Mouse (Mus musculus): ENCODE measurements around the gene Taf9.

The Taf9 gene

DNA sequence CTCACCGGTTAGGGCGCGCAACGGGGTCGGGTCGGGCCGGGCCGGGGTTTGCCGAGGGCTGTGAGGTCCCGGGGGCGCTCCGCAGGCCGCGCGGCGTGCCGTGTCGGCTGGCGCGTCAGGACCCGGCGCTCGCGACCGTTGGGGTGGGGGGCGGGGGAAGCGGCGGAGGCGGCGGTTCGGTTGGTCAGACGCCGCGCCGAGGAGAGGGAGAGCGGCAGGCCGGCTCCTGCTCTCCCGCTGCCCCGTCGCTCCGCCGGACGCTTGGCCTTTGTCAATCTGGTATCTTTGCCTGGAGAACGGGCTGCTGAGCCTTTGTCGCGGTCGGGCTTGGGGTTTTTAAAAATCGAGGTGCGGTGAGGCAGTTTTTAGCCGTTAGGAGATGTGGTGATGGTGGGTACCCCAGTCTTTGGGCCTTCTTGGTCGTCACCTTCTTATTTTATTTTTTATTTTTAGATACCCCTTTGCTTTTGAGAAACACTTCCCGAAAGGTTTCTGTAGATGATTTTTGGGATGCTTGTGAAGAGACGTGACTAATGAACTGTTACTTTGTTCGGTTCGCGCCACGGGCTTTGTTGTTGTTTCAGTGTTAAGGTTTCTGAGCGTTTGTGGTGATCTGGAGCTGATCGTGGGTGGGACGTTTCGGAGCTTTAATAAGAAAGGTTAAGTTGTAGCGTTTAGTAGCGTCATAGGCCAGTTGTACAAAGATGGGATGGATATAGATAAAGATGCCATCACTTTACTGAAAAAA, at the start of gene Taf9:
Gene Taf9, plus strand, starts transcription at position 141 of the 748 bp plus-strand sequence.
- no peak for DNase-seq (ENCODE audit: low spot score)

DNA sequence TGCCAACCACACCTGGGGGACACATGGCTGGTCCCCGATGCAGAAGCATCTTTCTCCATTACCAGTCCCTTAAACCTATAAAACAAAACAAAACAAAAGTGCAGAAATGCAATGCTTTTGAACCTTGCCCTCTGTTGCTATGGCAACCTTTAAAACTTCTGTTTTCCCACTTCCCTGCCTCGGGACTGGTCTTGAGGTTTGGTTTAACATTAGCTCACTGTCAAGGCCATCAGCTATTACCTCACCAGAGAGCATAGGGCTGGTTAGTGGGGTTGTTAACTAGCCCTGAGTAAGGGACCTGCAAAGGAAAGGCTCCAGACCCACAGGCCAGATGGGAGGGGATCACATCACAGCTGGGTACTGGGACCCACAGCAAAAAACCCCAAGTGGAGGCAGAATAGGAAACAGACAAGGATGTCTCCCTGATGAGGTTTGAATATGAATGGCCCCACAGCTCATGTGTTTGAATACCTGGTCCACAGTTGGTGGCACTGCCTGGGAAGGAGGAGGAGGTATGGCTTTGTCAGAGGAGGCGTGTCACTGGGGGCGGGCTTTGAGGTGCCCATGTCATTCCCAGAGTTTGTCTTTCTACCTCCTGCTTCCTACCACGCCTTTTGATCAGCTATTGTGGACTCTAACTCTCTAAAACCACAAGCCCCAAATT, 49.0 kb upstream of the Taf9 start:
- peak; percentile 83 for DNase-seq (ENCODE audit: low spot score)

DNA sequence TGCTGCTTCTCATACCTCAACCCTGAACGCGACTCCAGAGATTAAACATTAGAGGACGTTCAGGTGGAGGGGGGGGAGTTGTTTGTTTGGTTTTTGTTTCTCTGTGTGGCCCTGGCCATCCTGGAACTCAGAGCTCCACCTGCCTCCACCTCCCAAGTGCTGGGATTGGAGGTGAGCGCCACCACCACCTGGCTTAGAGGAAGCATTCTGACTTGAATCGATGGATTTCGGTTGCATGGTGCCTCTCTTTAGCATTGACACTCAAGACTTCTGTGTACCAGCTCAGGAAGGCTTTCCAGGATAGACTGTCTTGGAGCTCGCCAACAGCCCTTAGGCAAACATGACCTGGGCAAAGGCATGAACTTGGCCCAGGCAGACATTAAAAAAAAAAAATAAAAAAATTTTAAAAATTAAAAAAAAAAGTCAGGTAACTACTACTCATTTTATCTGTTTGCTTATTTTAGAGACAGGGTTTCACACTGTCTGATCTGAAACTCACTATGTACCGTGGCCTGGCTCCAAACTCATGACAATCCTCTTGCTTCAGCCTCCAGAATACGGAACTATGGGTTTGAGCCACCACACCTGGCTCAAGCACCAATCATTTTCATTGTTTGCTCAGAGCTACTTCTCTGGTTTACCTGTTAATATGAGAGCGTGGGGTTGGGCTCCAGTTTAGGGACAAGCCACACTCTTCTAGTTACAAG, 48.2 kb upstream of the Taf9 start:
- peak; percentile 65 for DNase-seq (ENCODE audit: low spot score)

DNA sequence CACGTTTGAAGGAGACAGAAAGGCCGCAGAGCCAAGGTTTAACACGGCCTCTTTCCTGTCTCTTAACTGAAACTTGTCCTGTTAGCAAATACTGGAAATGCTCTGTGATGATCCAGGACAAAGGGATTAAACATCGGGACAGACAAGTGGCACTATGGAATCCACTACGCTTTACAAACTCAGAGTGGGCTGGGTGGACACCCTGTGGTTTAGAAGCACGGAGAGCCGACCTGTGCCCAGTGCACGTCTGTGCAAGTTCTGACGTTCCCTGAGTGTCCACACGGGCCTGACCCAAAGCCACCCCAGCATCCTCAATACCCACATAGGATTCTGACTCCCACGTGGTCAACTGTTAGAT, 47.7 kb upstream of the Taf9 start:
- DNase-seq (ENCODE audit: low spot score): no peak

DNA sequence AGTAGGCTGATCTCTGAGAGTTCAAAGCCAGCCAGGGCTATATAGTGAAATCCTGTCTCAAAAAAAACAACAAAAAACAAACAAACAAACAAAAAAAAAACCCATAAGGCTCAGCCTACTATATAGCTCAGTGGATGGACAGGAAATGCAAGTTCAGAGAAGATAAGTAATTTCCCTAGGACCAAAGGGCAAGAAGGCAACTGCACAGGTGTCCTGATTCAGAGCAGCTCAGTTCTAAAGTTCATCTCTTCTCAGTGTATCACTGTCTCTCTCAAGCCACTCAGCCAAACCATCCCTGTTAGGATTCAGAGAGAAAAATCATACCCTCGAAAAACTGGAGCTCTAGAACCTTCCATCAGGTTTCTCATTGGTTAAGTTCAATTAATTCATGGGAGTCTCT, 45.5 kb upstream of the Taf9 start:
- DNase-seq (ENCODE audit: low spot score): no peak

DNA sequence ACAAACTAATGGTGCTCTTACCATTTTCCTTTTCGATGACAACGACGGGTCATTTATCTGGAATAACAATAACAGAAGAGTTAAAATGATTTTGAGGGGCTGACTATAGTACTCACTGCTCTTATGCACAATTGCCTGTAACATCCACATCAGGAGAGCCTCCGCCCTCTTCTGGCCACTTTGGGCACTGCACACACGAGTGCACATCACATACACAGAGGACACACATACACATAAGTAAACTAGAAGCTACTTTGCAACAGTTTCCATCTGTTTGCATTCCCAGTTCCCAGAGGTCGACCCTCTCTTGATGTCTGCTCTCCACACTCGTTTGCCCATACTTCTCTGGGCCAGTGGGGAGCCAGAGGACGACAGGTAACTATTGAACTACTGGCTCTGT, 43.6 kb upstream of the Taf9 start:
- DNase-seq (ENCODE audit: low spot score): no peak

DNA sequence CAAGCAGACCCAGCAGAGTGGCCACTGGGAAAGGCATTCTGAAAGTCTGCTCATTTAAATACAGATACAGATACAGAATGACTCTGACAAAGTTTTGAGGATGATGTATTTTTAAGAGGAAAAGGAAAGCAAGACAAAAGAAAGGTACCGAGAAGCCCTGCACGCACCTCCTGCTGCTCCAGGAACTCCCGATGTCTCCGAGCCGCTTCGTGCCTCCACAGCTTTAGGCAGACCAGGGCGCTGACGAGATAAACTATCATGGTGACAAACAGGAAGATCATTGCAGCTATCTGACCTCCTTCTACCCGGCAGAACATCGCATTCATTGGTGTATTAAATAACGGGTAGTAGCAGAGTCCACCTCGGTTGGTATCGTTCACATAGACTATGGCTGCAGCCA, 40.1 kb upstream of the Taf9 start:
- DNase-seq (ENCODE audit: low spot score): no peak

DNA sequence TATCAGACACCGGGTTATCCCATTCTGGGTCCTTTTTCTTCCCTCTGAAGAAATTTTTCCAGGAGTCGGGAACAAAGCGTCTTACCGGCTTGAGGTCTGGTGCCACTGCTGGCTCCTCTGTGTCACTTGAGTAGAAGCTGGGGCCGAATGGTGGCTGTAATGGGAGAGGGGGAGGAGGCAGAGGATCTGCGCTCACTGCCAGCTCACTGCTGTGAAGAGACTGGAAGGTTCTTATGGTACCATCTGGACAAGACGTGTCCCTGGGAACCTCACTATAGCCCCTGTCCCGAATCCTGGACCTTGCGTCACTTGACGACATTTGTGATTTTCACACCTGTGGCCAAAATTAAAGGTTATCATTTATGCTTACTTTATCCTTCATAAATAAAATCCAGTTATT, 39.1 kb upstream of the Taf9 start:
- no peak for DNase-seq (ENCODE audit: low spot score)

DNA sequence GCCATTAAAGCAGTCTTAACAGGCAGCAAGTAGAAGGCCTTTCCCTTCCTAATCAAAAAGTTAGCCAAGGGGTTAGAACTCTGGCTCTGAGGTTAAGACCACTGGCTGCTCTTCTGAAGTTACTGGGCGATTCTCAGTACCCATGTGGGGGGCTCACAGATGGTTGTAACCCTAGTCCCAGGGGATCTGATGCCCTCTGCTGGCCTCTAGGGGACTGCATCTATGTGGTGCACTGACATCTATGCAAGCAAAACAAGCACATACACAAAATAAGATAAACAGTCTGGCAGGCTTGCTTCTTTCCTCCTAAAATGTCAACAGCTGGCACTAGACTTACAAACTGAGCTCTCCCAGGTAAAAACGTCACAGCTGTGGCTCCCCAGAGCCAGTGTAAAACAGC, 38.5 kb upstream of the Taf9 start:
- no peak for DNase-seq (ENCODE audit: low spot score)

DNA sequence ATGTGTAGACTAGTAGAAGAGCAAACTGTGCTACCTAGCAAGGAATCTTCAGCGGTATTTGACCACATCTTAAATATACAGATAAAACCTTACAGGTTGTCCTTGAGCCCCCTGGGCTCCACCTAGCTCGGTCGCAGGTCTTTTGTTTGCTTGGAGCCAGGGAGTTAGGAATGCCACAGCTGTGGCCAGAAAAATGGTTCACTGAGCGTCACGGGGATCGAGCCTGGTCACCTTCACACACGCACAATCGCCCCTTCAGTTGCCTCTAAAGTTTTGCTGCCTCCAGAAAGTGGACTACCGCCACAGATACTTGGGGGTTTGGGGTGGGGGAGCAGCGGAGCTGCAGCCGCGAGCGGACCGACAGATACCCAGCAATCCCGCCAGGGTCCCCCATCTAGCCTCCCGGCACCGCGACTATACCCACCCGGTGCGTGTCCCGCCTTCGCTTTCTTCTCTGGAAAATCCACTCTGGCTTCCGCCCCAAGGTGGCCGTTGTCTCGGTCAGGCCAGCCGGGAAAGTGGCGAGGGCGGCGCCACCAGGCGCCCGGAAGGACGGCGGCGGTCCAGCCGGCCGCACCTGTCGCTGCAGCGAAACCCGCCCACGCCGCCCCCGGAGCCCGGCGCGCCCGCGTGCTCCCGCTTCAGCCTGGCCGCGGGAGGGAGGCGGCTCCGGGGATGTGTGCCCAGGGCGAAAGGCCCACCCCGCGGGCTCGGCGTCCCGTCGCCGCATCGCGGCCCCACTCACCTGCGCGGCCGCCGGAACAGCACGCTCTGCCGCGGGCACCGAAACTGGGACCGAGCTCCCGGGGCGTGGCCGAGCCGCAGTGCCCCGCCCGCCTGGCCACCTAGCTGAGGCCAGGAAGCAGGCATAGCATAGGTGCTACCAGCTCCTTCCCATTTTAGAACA, 34.9 kb upstream of the Taf9 start, which contains the start of gene Marveld2:
Gene Marveld2, minus strand, starts transcription at position 791 of the 907 bp plus-strand sequence.
- DNase-seq (ENCODE audit: low spot score): peak; percentile 56

DNA sequence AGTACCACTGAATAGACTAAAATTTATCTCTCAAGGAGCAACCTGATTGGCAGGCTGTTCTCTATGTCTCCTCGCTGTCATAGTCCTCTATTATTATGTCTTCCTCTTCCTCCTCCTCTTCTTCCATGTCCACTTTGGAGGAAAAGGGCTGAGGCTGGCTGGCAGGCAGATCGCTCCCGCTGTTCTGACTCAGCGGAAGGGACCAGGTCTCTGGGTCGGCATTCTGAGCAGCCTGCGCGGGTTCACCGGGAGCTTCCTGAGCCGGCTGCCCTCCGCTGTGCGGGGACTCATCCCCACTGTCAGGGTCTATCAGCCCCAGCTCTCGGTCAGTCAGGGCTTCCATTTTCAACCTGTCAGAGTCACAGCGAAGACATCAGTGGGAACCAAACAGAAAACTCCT, 33.8 kb upstream of the Taf9 start:
- DNase-seq (ENCODE audit: low spot score): no peak

DNA sequence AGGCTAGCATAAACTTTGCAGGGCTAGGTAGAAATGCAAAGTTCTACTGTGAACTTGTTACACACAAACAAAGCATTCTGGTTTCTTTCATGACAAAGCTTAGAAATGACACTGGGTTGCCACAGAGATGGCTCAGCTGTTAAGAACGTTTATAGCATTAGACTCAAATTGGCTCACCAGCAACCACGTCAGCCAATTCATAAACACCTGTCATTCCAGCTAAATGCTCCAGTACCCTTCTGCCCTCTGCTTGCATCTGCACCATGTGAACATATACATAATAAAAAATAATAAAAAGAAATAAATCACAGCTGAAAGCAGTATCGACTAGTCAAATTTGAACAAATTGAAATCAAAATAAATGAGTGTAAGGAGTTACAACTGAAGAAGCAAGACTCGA, 29.1 kb upstream of the Taf9 start:
- no peak for DNase-seq (ENCODE audit: low spot score)

DNA sequence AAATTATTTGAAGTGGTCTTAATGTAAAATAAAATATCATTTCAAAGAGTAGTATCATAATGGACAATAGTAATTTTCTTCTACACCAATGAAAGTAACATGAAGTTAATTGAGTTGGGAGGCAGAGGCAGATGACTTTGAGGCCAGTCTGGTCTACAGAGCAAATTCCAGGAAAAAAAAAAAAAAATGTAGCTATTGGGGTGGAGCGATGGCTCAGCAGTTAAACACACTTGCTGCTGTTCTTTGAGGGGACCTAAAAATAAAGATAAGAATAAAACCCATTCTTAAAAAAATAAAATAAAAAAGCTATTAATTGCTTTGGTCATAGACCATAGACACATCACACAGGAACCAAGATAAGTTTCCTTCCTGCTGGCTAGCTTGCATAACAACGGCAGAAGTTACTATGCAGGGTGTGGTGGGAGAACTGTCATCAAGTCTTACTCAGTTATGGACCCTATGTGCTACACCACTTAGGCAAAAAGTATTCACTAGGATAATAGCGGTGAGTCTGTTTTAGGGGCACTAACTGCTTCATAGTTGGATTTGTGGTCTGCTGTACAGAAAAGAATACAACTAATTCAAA, 17.2 kb upstream of the Taf9 start:
- DNase-seq (ENCODE audit: low spot score): no peak

DNA sequence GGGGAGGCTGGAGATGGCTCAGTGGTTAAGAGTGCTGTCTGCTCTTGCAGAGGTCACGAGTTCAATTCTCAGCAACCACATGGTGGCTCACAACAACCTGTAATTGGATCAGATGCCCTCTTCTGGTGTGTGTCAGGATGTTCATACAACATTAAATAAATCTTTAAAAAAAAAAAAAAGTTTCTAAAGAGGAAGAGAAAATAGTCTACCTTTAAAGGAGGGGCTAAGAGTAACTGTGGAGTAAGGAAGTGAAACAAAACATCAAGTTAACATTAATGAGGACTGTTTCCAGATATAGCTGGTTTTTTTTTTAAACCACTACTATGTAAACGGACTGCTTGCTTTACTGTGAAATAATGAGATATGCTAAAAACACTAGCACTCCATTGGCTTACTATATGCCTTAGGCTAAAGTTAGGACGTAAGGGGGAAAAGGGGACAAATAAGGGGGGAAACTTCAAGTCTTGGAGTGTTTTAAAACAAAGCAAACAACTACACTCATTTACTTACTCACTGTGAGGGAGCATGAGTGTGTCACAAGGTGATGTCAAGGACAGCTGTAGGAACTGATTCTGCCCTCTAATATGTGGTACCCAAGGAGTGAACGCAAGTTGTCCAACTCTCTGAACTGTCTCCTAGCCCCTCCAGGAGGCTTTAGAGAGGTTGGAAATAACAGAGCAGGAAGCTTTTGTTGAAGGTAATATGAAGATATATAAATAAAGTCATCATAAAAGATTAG, 8.7 kb upstream of the Taf9 start:
- DNase-seq (ENCODE audit: low spot score): no peak

DNA sequence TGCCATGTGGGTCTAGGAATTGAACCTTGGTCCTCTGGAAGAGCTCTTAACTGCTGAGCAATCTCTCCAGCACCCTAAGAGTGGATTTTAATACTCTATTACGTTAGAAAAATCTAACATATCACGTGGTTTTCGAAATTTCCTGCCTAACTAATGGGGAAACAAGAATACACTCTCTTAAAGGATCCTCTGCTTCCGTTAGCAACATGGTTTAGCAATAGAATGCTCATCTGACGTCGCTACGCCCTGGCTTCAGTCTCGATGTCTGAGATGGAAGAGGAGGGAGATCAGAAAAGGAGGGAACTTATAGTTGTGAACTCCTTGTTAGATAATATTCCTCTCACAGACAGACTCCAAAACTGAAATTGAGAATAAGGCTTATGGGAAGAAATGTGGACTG, 3.2 kb upstream of the Taf9 start:
- DNase-seq (ENCODE audit: low spot score): no peak

DNA sequence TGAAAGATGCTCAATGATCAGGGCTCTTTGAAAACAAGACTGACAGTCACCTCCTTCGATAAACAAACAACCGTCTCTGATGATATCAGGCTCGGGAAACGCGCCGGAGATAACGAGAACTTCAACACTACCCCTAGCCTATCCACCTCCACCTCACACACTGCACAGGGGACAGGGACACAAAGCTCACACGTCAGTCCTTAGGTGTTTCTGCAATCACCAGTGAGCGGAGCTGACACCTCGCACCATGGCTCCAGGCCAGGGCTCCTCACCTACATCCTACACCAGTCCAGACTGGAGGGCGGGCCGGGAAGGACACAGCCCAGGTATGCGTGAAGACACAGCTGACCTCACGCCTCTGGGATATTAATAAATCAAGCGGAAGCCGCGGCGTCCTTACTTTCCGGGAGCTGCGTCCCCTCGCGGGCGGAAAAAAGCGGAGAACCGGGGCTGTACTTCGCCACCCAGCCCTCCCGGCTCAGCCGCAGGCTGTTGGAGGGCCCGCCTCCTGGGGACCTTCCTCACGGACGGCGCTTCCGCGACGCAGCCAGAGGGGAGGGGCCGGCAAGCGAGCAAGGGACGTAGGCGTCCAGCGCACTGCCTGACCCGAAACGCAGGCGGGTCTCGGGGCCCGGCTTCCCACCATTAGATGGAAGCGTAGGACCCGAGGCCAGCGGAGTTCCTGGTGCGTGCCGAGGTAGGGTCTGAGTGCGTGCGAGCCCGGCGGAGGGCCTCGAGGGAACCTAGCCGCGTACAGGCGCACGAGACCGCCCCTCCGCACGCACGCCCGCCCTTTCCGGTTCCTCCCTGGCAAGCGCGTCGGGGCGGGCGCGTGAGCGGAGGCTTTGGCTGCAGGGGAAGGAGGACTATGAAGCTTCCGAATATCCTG, 585 bp upstream of the Taf9 start, which contains the start of the genes Ak6 and Rad17:
Gene Ak6, plus strand, starts transcription at position 430 of the 889 bp plus-strand sequence.
Gene Rad17, minus strand, starts transcription at position 502 of the 889 bp plus-strand sequence.
- DNase-seq (ENCODE audit: low spot score): peak; percentile 94

DNA sequence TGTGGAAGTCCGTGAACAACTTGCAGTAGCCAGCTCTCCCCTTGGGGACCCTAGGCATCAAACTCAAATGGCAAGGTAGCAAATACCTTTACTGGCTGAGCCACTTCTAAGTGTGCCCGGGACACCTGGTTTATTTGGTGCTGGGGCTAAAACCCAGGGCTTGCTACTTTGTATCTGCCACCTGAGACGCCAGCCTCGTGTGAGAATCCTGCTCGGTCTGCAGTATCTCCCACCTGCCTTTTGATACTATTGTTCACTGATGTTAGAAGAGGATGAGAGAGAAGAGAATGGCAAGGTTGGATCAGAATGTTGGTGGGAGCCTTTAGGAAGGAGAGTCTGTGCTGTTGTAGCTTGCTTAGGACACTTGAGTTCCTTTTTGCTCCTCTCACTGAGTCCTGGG, 6.7 kb downstream of the Taf9 start:
- DNase-seq (ENCODE audit: low spot score): no peak

DNA sequence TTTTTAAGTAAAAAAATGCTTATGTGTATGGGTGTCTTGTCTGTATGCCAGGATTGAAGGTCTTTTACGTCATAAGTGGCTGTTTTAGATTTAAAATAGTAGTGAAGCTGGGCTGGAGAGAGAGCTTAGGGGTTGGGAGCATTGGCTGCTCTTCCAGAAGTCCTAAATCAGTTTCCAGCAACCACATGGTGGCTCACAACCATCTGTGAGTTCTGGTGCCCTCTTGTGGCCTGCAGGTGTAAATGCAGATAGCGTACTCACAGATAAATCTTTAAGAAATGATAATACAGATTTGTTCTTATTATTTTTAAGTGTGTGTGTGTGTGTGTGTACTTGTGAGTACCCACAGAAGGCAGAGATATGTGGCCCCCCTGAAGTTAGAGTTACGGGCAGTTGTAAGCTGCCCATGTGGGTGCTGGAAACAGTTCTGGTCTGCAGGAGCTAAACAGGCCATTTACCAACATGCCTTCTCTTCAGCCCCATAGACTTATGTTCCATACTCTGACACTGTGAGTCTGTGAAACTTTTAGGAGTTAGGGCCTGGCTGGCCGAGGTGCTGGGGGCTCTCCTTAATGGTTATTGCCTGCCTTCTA, 8.6 kb downstream of the Taf9 start:
- no peak for DNase-seq (ENCODE audit: low spot score)

DNA sequence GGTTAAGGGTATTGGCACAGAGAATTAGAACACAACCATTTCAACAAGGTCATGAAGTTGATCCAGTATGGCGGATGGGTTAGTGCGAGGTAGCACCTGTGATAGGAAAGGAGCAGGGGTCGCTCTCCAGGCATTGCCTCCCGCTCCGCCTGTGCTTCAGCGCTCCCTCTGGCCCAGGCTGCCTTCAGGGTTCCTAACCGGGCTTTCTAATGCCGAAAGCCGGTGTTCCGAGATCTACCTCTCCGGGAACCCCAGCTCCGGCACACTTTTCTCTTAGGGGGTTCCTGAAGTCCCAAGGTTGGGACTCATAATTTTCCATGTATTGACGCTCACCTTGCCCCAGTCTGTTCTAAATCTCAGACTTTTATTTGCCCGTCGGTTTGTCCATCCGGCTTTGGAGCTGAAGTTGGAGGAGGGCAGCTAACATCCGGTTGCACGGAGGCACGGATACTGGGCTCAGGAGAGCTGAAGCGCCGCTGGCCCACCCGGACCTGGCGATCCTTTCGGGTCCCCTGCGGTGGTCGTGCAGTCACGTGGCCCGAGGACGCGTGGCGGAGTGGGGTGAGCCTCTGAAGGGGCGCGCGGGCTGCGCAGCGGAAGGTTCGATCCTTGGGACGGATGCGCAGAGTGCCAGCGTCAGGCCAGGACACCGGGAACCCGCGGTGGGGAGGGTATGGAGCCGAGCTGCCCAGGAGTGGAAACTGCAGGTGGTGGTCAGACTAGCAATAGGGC, 18.1 kb downstream of the Taf9 start, which contains the start of gene Ccdc125:
Gene Ccdc125, plus strand, starts transcription at position 427 of the 732 bp plus-strand sequence.
- peak; percentile 72 for DNase-seq (ENCODE audit: low spot score)

Measured in yolk sac, embryonic 10.5 days (tissue).